Mouse (Mus musculus) cerebellum, adult 2 months (tissue): Measurements from ENCODE around the gene Zfp953.

Source experiments
- CTCF ChIP-seq: fragments of 200-500 bp; IDR thresholded peaks from 2 replicates; pipeline ENCODE4 v1.5.1; 2011; ENCODE audit warnings: low read depth, mild to moderate bottlenecking, control low read depth, low read length, moderate library complexity, borderline replicate concordance; ENCODE audit not compliant: insufficient read depth
- POLR2A ChIP-seq: fragments of 200-500 bp; IDR thresholded peaks from 2 replicates; pipeline ENCODE4 v1.6.1; 2011; ENCODE audit warnings: low read length, control low read depth, borderline replicate concordance; ENCODE audit not compliant: insufficient read depth

- TF ChIP-seq CTCF (peak; percentile 58), POLR2A (0 out of 2 replicates have a peak, but pooled peaks have one; percentile 39)
Measured at GRCm38 (mm10) chr13:67332019-67332724, 28.2 kb downstream of the Zfp953 start, which contains the start of gene Zfp595.
